Mouse (Mus musculus) MEL-GATA-1-ER (cell line): Measurements from ENCODE around the gene Mrpl33.
"Not testable (repeated sequence)": the region's sequence is repeated elsewhere in the genome, so short reads cannot be mapped to it uniquely, and the experiment has no call there.

Source experiments
- DNase-seq: peaks from one replicate; pipeline ENCODE4 v3.0.0-alpha.2; 2012; ENCODE audit warnings: low read depth; ENCODE audit errors: extremely low read depth

Gene Mrpl33

DNA sequence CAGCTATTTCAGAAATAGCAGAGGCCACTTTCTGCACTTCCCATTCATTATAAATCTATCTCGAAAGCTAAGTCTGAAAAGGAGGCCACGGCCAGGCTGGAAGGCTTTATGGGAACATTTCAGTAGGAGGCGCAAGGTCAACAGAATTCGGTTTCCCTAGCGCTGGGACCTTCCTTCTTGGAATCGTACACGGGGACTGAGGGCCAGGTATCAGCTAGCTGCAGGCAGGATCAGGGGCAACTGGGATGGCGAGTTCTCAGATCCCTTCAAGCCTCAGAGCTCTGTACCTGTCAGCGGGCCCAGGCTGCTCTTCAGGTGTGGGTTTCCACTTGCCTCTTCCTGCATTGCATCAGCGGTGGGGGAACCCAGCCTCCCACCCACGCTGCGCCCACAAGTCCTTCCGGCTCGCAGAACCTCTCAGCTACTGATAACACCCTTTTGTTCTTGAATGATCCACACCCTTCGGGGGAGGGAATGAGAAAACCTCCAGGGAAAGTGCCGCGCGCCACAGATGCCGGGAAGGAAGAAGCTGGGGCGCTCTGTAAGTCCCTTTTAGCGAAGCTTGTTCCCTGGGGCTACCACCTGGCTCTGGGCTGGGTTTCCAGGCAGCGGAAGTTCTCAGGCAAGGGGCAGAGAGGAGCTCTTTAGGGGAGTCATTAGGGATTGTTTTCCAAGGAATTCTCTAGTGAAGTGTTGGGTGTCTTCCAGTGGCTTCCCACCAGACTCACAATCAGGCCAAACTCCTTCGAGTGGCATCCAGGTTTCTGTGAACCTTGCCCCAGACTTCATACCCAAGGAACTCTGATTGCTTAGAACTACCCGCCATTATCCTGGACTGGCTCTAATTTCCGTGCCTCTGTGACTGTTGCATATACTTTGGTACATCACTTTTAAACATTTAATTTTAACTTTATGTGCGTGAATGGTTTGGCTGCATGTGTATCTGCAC lies at the start of gene Mrpl33:
TSS of gene Mrpl33 (plus strand) at position 455 of the 949 bp plus-strand sequence.
- peak; percentile 74 for DNase-seq

- no peak for DNase-seq
Measured at GRCm38 (mm10) chr5:31559401-31559800, 37.3 kb upstream of the Mrpl33 start.

GRCm38 (mm10) chr5:31560352-31560751 lies 36.4 kb upstream of the Mrpl33 start:
- DNase-seq, result no peak

DNA sequence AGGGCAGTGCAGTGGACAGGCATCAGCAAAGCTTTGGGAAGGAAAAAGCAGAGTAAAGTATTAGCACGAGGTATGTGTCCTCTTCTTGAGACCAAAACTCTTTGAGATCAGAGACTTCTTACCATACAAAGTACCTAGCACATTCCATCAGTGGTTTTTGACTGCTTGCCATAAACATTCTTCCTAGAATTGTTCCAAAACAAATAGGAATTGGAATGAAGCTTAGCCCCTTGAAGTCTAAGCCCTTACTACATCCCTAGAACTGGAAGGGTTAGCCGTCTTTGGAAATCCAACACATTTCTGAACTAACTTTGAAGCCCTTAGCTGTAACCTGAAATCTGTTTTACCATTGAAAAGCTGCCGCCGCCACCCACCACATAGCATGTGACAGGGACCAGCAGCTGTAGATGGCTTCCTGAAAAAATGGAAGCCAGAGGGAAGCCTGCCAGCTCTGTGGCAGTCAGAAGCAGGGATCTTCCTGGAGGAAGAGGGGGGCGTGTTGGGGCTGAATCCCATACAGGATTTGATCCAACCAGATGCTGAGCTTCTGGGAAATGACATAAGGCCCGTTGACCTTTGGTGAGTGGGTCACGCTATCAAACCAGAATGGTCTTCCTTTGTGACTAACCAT lies 34.6 kb upstream of the Mrpl33 start:
- no peak for DNase-seq

DNA sequence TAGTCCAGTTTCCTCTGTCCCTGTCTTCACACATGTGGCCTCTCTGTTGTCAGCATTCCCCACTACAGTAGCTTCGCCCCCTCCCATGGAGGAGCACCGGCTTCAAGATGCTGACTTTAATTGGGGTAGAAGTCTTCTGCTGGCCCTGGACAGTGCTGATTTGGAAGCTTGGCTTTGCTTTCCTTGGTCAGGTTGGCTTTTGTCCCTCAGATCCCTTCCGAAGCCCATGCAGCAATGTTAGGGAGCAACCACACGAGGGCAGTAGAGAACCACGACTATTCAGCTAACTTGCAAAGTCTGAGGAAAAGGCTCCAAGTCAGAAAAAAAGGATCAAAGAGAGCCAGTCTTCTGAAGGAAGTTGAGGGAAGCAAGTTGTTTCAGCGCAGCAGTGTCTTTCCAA lies 33.2 kb upstream of the Mrpl33 start:
- peak; percentile 47 for DNase-seq

- no peak for DNase-seq
Measured at GRCm38 (mm10) chr5:31563905-31564304, 32.8 kb upstream of the Mrpl33 start.

DNA sequence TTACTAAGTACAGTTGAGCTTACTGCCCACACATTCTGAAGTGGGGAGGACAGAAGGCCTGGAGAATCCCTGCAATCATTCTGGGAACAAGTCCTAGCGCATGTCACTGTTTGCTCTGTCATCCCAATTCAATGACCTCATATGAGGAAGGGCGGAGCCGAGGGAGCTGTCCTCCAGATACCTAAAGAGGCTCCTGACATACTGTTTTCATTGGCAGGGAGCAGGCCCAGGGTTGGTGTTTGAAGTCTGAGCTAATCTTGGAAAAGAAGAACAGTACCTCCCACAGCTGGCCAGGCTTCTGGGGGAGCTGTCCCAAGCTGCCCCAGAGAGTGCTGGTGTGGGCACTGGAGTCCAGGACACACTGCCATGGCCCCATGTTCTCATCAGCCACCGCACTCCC lies 31.8 kb upstream of the Mrpl33 start:
- DNase-seq, result no peak

GRCm38 (mm10) chr5:31566026-31566425 lies 30.7 kb upstream of the Mrpl33 start:
- DNase-seq, result no peak

DNA sequence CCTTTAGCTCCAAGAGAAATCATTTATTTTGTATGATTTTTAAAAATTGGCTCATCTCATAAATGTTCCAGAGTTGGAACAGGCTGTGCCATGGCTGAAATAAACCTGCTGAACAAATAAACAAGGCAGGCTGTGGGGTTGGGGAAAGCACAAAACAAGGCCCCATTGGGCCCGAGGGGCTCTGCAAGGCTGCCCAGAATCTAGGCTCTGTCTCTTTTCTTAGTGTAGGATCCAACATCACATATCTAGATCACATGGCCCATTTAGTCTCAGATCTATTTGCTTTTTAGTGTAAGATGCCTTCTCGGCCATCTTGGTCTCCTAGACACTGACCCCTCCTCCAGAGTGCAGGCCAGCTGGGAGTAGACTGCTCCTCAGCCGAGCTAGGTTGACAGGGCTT lies 30.3 kb upstream of the Mrpl33 start:
- no peak for DNase-seq

GRCm38 (mm10) chr5:31567951-31568657 lies 28.6 kb upstream of the Mrpl33 start:
- DNase-seq, result no peak

DNA sequence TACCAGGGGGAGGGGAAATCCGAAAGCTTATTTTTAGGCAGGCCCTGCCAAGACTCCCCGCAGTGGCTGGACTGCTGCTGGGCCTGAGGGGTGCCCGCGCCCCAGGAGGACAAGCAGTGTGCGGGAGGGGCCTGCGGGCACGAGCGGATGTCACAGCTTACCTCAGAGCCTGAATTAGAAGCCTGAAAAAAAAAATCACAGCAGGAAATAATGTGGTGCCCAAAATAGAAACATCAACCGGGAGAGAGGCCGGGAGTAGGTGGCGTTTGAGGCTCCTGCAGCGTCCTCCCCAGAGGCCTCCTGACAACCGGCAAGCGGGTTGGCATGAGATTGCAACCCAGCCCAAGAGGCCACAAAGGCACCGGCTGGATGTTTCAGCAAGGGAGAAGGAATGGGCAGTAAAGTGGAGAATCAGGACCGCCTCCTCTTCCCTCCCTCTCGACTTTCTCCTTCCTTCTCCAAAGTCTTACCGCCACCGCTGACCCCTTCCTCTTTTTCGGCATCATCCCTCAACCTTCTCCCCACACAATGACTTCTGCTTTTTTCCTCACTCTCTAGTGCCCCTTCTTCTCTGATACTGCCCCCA lies 25.6 kb upstream of the Mrpl33 start:
- DNase-seq, result peak; percentile 89

DNA sequence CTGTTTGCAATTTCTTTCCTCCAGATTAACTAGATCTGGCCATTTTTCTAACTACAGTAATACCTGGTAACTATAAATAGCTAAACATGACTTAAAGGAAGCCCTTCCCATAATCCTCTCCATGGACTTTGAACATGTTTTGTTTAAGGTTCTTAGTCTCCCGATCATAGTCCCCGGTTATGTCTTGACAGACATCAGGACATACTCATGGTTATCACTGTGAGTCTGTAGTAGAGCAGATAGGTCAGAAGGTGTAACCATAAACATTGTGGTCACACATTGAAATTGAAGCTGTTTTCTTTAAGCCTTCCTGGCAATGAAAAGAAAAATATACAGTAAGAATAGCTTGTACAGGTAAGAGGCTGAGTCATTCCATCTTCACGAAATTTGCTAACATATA lies 23.0 kb upstream of the Mrpl33 start:
- no peak for DNase-seq

- DNase-seq, result no peak
Measured at GRCm38 (mm10) chr5:31576539-31576975, 20.2 kb upstream of the Mrpl33 start.

- DNase-seq, result no peak
Measured at GRCm38 (mm10) chr5:31581263-31581662, 15.5 kb upstream of the Mrpl33 start.

DNA sequence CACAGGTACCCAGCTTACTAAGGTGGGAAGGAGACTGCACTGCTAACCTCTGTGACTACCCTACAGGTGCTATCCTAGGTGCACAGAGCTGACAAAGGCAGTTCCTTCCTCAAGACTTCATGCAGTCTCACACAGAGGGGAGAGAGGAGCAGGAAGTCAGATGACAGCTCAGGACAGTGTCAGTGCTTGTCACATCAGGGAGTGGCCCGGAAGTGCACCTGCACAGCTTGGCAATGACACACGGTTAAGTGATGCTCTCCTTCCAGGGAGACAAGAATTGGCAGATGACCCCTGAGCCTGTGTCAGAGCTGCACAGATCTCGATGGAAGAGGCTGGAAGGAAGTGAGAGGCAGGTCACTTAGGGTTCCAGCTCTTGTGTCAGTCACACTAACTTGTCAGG lies 14.8 kb upstream of the Mrpl33 start:
- no peak for DNase-seq

GRCm38 (mm10) chr5:31583261-31583660 lies 13.5 kb upstream of the Mrpl33 start:
- no peak for DNase-seq

- no peak for DNase-seq
Measured at GRCm38 (mm10) chr5:31585526-31585925, 11.2 kb upstream of the Mrpl33 start.

GRCm38 (mm10) chr5:31588016-31588415 lies 8.7 kb upstream of the Mrpl33 start:
- DNase-seq, result no peak

- DNase-seq, result not testable (repeated sequence)
Measured at GRCm38 (mm10) chr5:31588672-31589071, 8.1 kb upstream of the Mrpl33 start.

DNA sequence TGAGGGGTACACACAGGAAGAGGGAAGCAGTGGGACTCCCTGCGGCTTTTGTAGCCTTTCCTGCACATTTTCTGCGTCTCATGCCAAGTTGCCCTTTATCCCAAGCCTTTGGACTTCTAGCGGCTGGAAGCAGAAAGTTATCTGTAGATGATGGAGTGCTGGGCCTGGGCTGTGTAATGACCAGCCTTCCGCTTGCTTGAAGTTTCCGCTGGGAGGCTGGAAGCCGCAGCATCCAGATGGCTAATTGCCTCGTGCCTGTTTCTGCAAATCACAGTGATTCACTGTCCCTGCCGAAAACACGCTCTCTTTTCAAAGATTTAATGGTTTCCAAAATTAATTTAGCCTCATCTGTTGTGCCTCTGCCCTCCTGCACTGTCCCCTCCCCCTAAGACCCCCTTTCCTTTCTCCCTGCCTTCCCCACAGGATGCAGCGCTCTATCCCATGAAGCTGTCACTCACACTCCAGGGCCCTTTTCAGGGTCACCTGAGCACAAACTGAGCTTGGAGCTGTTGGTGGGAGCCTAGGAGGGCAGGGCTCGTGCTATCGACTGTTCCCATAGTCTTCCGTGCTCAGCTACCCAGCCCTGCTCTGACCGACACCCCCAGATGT lies 6.9 kb upstream of the Mrpl33 start:
- no peak for DNase-seq

DNA sequence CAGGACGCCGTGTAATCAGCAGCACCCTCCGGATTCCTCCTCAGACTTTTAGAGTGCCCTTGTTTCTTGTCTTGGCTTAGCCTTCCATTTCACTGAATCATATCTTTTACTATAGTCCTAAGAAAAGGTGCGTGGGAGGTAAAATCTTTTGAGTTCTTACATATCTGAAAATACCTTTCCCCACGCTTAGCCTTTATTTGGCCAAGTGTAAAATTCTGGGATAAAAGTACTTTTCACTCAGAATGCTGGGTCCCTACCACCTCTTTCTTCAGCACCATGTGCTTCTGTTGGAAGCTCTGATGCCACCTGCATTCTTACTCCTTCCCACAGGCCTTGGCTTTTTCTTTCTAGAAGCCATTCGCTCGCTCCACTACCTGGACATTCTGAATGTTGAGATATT lies 5.6 kb upstream of the Mrpl33 start:
- no peak for DNase-seq
